Mouse (Mus musculus) brain, adult 10 weeks (tissue): ENCODE measurements around the gene Dapk1. TPM values are rescaled to one million over a fixed set of nuclear protein-coding genes. Genes with fewer than 3 reads are reported as not detected.

Experiments
- polyA plus RNA-seq: library from polyadenylated mRNA; stranded (reverse); fragments of 350-450 nt; fragmentation: Illumina TruSeq; extraction: RNeasy Lipid Tissue Mini Kit (QIAGEN cat#74804); gene quantifications from one replicate; pipeline ENCODE4 v1.2.3, GENCODE M21; 2015; ENCODE audit warnings: low read depth, low replicate concordance

Gene Dapk1
- polyA plus RNA-seq: 44.5 TPM

GRCm38 (mm10) chr13:60601436-60602415 lies at the start of gene Dapk1:
Dapk1 (plus strand) TSS chr13:60601947.

GRCm38 (mm10) chr13:60786264-60786663 lies 184.5 kb downstream of the Dapk1 start, which contains the start of gene BC051665:
BC051665 (minus strand) TSS chr13:60786364.

GRCm38 (mm10) chr13:60802749-60803148 lies 201.0 kb downstream of the Dapk1 start, which contains the start of gene Ctsll3:
Ctsll3 (minus strand) TSS chr13:60802849.

Other genes with a start within 250 kb of the Dapk1 start
- gene BC051665, start 184.4 kb downstream of the Dapk1 start, polyA plus RNA-seq: not detected
- not detected for gene Ctsll3, start 200.9 kb downstream of the Dapk1 start, polyA plus RNA-seq